Mouse (Mus musculus): ENCODE measurements at regions not wholly inside any gene's neighbourhood (a gene's known extent, or its start where the extent isn't known, plus 50 kb on each side); places are given as distances from the start of the nearest gene placed in this dataset.
A peak's percentile ranks its signal among the peaks of the same experiment; 100 is the strongest.
"Not testable (repeated sequence)": the region's sequence is repeated elsewhere in the genome, so short reads cannot be mapped to it uniquely, and the experiment has no call there.

- DNase-seq (ENCODE audit: low spot score): no peak
These were observed 166.2 kb upstream of the Cdkn3 start for GRCm38 (mm10) chr14:46594151-46594550.

DNA sequence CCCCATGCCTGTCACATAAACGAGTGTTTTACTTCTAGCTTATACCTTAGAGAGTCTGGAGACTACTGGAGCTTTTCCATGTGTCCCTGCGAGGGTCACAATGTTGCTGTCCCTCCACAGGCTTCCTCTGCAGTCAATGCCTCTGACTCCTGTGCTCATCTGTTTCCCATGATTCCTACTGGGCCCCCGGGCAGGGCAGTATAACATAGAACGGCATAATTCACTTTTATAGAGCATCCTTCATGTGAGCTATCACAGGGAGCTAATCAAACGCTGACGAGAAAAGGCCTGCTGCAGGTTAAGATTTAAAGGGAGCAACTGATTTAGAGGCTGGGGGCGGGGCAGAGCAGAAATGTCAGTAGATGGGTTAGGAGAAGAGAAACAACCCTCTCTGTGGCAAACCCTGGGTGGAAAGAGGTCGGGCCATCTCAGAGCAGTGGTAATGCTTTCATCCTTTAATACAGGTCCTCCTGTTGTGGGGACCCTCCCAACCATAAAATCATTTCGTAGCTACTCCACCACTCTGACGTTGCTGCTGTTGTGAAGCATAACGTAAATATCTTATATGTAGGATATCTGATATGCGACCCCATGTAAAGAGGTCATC, 168.5 kb upstream of the Cdkn3 start:
- no peak for DNase-seq (ENCODE audit: low spot score)

DNA sequence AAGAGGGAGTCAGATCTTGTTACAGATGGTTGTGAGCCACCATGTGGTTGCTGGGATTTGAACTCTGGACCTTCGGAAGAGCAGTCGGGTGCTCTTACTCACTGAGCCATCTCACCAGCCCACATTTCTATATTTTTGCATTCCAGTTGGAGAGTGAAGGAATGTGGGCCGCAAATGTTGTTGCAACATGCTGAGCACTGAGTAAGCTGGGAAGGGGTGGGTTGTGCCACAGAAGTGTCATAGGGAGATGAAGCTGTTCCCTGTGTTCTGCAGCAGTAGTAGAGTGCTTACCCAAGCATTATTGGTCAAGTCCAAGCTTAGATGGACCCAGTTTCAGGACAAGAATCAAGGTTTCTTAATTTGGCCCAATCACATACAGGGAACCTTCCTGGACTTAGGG, 169.1 kb upstream of the Cdkn3 start:
- no peak for DNase-seq (ENCODE audit: low spot score)

- no peak for DNase-seq (ENCODE audit: low spot score)
These were observed 174.2 kb upstream of the Cdkn3 start for GRCm38 (mm10) chr14:46586093-46586492.

- no peak for DNase-seq (ENCODE audit: low spot score)
These were observed 182.0 kb upstream of the Cdkn3 start for GRCm38 (mm10) chr14:46578051-46579000.

DNA sequence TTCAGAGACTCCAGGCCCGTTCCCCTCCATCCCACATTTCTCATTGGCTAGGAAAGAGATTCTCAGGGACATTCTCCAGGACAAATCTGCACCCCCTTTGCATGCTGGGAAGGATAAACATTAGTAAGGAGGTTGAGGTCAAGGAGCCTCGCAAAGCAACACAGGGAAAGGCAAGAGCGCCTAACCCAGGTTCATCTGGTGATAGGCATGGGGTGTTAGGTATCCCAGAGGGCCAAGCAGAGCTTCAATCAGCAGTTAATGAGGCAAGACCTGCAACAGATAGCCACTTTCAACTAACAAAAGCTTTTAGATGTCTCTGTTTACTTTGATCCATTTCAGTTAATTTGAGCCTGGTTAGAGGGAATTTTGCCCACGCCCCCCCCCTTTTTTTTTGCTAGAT, 184.5 kb upstream of the Cdkn3 start:
- no peak for DNase-seq (ENCODE audit: low spot score)

- DNase-seq (ENCODE audit: low spot score): no peak
These were observed 184.9 kb upstream of the Cdkn3 start for GRCm38 (mm10) chr14:46575414-46575813.

- no peak for DNase-seq (ENCODE audit: low spot score)
These were observed 182.9 kb upstream of the Bmp4 start for GRCm38 (mm10) chr14:46573401-46573800.

DNA sequence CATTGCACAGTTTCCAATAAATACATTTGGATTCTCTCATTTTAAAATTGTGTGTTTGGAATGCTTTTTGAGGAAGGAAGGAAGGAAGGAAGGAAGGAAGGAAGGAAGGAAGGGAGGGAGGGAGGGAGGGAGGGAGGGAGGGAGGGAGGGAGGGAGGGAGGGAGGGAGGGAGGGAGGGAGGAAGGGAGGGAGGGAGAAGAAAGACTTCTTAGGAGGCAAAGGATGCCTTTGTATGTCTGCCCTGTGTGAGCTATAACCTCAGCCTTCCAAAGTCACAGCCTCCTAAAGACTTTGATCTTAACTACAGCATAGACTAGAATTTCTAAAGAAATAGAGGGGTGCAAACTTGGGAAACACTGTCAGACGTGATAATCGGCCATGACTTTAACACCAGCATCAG, 182.5 kb upstream of the Bmp4 start:
- DNase-seq (ENCODE audit: low spot score): not testable (repeated sequence)

DNA sequence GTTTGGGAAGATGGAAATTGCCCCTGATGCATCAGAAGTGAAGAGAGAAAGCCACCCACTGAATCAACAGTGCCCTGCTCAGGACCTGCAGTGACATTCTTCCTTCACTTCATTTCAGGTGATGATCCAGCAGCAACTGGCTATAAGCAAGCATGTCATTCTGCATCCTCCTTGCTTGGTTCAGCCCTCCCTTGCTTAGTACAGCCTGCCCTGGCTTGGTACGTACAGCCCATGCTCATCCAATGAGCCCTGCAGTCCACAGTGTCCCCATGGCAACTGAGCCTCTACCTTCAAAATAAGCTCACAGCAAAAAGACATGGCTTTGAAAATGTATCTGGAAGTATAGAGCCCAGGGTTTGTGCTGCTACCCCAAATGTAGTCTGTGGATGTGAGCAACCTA, 181.4 kb upstream of the Bmp4 start:
- no peak for DNase-seq (ENCODE audit: low spot score)

DNA sequence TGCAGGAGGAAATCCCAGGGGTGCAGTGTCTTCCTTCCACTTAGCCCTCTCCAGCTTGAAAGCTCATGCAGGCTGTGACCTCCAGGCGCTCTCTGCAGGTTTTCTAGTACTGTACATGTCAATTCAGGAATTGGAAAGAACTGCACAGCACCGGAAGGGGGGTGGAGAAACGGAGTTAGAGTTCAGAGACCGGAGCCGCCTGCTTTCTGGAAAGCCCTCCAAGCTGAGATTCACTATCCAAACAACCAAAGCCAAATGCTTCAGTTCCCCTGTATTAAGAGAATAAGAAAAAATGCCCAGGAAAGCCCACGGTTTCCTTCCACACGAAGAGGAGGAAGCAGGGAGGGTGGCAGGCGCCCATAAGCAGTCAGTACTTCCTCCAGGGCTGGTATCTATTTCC, 178.8 kb upstream of the Bmp4 start:
- DNase-seq (ENCODE audit: low spot score): no peak

GRCm38 (mm10) chr14:46567411-46567780, 176.9 kb upstream of the Bmp4 start:
- no peak for DNase-seq (ENCODE audit: low spot score)

DNA sequence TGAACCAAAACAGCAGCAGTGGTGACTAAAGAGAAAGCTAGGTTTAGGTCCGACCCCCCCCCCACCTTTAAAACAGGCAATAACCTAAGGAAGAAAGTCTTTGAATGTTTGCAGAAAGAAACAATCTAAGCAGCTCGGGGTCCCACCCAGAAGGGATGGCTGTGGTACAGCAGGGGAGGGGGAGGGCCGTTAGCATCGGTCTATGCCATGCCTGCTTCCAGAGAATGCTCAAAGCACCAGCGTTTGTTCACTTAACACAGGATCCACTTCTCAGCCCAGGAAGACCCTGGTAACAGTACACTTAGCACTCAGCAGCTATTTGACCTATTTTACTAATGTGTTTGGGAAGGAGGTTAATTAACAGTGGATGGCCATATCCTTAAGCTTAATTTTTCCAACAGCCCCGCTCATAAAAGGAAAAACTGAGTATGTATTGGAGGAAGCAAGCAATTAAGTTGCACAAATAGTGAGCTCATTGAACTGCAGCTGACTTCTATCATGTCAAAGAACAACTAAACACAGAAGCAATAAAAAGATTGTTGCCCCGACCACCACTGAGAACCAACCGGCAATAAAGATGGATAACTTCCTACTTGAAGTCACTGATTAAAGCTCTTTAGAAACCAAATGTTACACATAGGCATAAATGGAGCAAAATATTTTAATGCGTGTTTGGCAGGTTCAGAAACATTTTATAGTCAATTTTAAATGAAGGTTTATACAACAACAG, 176.4 kb upstream of the Bmp4 start:
- no peak for DNase-seq (ENCODE audit: low spot score)

- DNase-seq (ENCODE audit: low spot score): peak; percentile 13
These were observed 174.5 kb upstream of the Bmp4 start for GRCm38 (mm10) chr14:46564998-46565397.

- no peak for DNase-seq (ENCODE audit: low spot score)
These were observed 171.5 kb upstream of the Bmp4 start for GRCm38 (mm10) chr14:46562016-46562415.

GRCm38 (mm10) chr14:46553239-46553638, 162.8 kb upstream of the Bmp4 start:
- DNase-seq (ENCODE audit: low spot score): no peak

- no peak for DNase-seq (ENCODE audit: low spot score)
These were observed 155.7 kb upstream of the Bmp4 start for GRCm38 (mm10) chr14:46546146-46546545.

DNA sequence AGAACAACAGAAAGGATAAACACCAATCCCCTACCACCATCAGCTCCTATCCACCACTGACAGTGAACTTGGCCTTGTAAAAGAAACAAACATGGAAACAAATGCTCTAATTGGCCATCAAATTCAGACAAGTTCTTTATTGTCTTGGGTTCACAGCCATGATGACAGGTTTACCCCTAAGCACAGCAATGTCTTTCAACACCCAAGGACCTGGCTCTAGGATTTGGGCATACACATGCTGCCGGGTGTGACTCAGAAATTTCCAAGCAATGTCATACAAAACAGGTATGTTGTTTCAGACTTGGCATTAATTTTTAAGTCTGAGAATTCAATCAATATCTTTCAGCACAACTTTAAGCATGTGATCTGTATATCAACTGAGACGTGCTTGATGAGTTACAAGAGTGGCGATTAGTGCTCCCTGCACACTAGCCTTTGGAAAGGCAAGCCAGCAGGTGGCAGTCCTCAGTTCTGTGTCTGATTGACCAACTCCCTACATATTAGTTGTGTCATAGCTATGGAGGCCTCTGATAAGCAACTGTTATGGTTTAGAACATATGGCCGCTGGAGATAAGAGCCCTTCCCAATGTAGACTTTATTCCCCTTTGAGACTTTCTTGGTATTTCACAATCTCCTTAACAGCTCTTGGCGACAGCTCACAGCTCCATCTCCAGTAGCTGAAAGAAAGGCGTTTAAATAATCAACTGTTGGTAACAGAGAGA, 149.2 kb upstream of the Bmp4 start:
- no peak for DNase-seq (ENCODE audit: low spot score)

DNA sequence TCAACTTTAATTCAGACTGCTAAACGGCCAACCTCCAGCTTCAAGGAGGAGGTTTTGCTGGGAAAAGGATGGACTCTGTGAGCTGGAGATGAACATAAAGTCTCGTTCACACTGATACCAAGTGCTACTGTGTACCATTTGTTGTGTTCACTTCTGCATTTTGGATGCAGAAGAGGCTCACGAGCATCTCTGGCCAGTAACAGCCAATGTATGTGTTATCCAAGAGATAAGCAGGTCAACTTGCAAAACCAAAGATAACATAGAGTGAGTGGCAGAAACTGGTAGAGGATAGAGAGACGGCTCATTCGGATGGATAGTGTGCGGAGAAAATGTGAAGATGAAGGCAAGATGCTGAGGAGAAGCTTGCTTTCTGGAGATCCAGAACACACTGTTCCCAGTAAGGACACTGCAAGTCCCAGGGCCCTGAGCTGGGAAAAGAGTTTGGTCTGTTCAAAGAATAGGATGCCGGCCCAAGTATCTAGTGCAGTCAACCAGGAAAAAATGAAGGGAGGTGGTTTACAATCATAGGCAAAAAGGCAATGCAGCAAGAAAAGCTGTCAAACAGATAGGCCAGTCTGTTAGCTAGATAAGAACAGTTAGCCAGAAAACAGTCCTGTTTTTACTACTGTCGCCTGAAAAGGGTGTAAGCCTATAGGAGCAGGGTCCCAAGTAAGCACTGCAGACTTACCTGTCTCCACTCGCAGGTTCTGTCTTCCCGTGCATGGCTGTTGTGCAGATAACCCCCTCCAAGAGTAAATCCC, 145.7 kb upstream of the Bmp4 start:
- no peak for DNase-seq (ENCODE audit: low spot score)

DNA sequence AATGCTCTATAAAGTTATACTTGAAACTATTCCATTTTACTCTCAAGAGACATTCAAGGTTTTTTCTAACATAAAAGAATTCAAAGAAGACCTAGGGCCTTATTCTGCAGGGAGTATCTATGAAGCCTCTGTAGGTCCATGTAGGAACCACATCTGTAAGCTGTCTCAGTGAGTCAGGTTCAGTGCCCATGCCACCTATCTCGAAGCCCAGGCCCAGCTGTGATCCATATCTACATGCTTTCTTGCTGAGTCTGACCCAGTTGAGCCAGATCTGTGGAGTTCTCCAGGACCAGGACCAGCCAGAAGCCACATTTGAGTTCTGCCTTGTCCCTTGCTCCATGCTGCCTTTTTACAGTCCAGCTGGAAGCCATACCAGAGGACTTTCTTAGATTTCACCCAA, 142.2 kb upstream of the Bmp4 start:
- DNase-seq (ENCODE audit: low spot score): no peak

GRCm38 (mm10) chr14:46530452-46530851, 140.0 kb upstream of the Bmp4 start:
- DNase-seq (ENCODE audit: low spot score): no peak
